Mouse (Mus musculus) midbrain, embryonic 13.5 days (tissue): ENCODE measurements at regions not wholly inside any gene's neighbourhood (a gene's known extent, or its start where the extent isn't known, plus 50 kb on each side); places are given as distances from the start of the nearest gene placed in this dataset.
A peak's percentile ranks its signal among the peaks of the same experiment; 100 is the strongest.
"Not testable (repeated sequence)": the region's sequence is repeated elsewhere in the genome, so short reads cannot be mapped to it uniquely, and the experiment has no call there.

Experiments
- ATAC-seq: fragments of 200-750 bp; cut with Nextera tagmentation; 2 replicates; pipeline ENCODE4 v1.8.0; 2017; ENCODE audit warnings: mild to moderate bottlenecking, moderate TSS enrichment, moderate library complexity
- H3K27ac ChIP-seq: fragments of 300-500 bp; sonication (generic); 2 replicates; pipeline ENCODE4 v1.5.1; 2015; ENCODE audit warnings: inconsistent platforms, mild to moderate bottlenecking, moderate library complexity
- H3K27me3 ChIP-seq: fragments of 300-500 bp; sonication (generic); 2 replicates; pipeline ENCODE4 v1.6.1; 2015; ENCODE audit warnings: mild to moderate bottlenecking, inconsistent platforms
- H3K36me3 ChIP-seq: fragments of 300-500 bp; sonication (generic); 2 replicates; pipeline ENCODE4 v1.6.1; 2015; ENCODE audit warnings: mild to moderate bottlenecking, inconsistent platforms
- H3K4me1 ChIP-seq: fragments of 300-500 bp; sonication (generic); replicated peaks from 2 replicates; pipeline ENCODE4 v1.6.1; 2015; ENCODE audit warnings: inconsistent platforms
- H3K4me2 ChIP-seq: fragments of 300-500 bp; sonication (generic); replicated peaks from 2 replicates; pipeline ENCODE4 v1.6.1; 2015; ENCODE audit warnings: moderate library complexity, mild to moderate bottlenecking, inconsistent platforms
- H3K4me3 ChIP-seq: fragments of 300-500 bp; sonication (generic); replicated peaks from 2 replicates; pipeline ENCODE4 v1.5.1; 2015; ENCODE audit warnings: mild to moderate bottlenecking, inconsistent platforms
- H3K9ac ChIP-seq: fragments of 300-500 bp; sonication (generic); replicated peaks from 2 replicates; pipeline ENCODE4 v1.6.1; 2015; ENCODE audit warnings: mild to moderate bottlenecking, inconsistent platforms
- H3K9me3 ChIP-seq: fragments of 300-500 bp; sonication (generic); 2 replicates; pipeline ENCODE4 v1.6.1; 2016; ENCODE audit warnings: mild to moderate bottlenecking, inconsistent platforms
- WGBS: fragments of 180-500 bp; shearing (Covaris S2); methylation state at CpG from one replicate; pipeline ENCODE4 v1.1.7; 2015; 5-methylcytosine and 5-hydroxymethylcytosine counted together

DNA sequence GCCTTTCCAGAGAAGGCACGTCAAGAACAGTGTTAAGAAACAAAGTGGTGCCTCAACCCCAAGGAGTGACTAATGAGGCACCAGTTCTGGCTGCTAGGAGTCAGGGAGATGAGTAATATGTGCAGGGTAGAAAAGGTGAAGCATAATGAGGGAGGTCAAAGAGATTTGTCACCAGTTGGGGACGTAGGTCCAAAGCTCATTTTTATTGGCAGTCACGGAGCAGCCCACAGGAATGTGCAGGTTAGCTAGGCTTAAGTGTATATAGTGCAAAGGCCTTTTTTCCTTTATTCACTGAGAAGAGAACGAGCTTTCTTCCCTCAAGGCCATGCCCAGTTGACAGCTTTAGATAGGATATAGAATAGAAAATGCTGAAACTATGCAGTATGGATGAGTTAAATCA is 261.8 kb downstream of the Rad51ap2 start:
- no peaks in the 10 kb centered on the region for H3K27me3 ChIP-seq
- H3K9ac ChIP-seq: no peak overlapping the region
- H3K9me3 ChIP-seq: no peaks in the 10 kb centered on the region
- WGBS: 83% methylated on average over 4 of the region's 4 CpGs
- no peaks in the 10 kb centered on the region for H3K36me3 ChIP-seq
- H3K4me3 ChIP-seq: no peak overlapping the region
- no peak overlapping the region for H3K4me2 ChIP-seq
- H3K4me1 ChIP-seq: no peaks in the 10 kb centered on the region
- ATAC-seq: no peak
- H3K27ac ChIP-seq: no peak overlapping the region

DNA sequence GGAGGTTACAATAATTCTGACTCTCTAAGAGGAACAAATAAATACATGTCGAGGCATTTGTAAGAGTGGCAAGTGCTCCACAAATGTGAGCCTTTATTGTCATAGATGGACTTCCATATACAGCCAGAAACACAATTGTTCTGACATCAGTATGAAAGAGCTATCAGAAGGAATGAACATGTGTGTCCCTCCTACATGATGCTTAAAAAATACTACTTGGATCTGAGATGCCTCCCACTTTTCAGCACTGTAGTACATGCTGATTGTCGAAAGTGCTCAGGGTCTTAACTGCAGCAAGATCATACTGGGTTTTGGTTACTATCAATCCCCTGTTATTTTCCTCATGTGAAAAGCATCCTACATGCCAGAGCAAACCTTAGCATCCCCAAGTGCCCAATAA is 295.6 kb downstream of the Rad51ap2 start:
- H3K9ac ChIP-seq: no peak overlapping the region
- no peaks in the 10 kb centered on the region for H3K9me3 ChIP-seq
- H3K27ac ChIP-seq: no peak overlapping the region
- no peaks in the 10 kb centered on the region for H3K4me1 ChIP-seq
- H3K36me3 ChIP-seq: no peaks in the 10 kb centered on the region
- H3K27me3 ChIP-seq: no peaks in the 10 kb centered on the region
- 89% methylated on average over 2 of the region's 2 CpGs for WGBS
- no peak for ATAC-seq
- H3K4me3 ChIP-seq: no peak overlapping the region
- H3K4me2 ChIP-seq: no peak overlapping the region

DNA sequence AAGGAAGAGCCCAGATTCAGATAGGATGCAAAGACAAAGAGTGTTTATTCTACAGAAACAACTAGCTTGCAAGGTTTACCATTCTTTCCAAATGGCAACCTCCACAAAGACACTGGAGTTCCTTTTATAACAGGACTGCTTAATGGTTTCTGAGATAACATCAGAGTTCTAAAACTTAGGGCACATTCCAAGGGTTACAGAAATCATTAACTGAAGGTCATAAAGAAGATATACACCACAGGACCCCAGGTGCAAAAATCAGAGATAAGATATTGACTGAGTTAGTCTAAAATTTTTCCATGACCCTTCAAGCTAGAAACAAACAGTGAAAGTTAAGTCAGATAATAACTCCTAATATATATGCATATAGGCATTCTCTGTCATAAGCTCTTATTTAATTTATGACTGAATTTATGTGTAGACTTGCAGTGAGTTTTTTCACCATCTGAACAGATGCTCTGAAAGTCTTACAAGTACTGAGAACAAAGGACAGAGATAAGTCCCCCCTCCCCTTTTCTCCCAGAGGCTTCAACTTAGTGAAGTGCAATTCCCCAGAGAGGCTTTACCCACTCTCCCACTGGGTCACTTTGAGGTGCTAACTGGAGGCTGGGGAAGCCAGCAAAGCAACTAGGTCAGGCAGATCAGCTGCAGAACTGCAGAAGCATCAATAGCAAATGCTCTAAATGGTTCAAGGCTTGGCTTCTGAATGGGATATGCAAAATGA is 298.5 kb downstream of the Rad51ap2 start:
- H3K4me2 ChIP-seq: no peak overlapping the region
- no peaks in the 10 kb centered on the region for H3K27me3 ChIP-seq
- no peaks in the 10 kb centered on the region for H3K4me1 ChIP-seq
- no peak overlapping the region for H3K27ac ChIP-seq
- no peaks in the 10 kb centered on the region for H3K36me3 ChIP-seq
- H3K9ac ChIP-seq: no peak overlapping the region
- no peaks in the 10 kb centered on the region for H3K9me3 ChIP-seq
- ATAC-seq: no peak
- H3K4me3 ChIP-seq: no peak overlapping the region

DNA sequence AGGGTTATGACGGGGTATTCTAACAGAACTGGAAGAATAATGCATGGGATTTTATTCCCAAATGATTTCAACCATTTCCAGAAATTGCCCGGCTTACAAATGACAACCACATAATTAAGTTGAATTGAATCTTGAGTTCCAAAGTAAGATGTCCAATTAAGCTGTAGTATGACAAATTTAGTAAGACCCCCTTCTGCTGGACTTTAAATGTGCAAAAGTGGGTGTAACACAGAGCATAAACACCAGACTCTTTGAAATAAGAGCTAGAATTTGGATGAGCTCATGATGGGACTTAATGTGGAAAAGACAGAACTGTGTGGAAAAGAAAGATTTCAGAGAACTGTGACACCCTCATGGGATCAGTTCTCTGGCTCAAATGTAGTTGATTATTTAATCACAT is 346.4 kb downstream of the Rad51ap2 start:
- no peak overlapping the region for H3K4me2 ChIP-seq
- H3K36me3 ChIP-seq: no peaks in the 10 kb centered on the region
- no peak overlapping the region for H3K27ac ChIP-seq
- no peaks in the 10 kb centered on the region for H3K27me3 ChIP-seq
- no peaks in the 10 kb centered on the region for H3K9me3 ChIP-seq
- 83% methylated on average over 2 of the region's 2 CpGs for WGBS
- no peaks in the 10 kb centered on the region for H3K4me1 ChIP-seq
- ATAC-seq: no peak
- H3K4me3 ChIP-seq: no peak overlapping the region
- H3K9ac ChIP-seq: no peak overlapping the region

DNA sequence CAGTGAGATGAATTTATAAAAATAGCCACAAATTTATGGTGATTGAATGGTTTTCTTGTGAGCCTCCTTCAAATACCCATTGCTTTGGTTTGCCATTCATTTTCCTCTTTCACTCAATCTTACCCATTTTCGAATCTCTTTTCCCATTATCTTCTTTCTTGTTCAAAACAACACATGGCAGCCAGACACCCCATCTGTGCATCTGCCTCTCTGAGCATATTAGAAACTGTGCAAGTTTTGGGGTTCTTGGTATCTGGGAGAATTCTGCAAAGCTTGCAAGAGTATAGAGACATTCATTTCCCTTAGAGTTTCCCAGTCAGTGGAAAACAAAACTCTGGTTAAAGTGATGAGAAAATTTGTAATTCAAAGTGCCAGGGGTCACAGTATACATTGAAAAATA is 347.3 kb downstream of the Rad51ap2 start:
- 78% methylated on average over 1 of the region's 1 CpGs for WGBS
- H3K4me3 ChIP-seq: no peak overlapping the region
- H3K9ac ChIP-seq: no peak overlapping the region
- no peak overlapping the region for H3K4me2 ChIP-seq
- H3K27ac ChIP-seq: no peak overlapping the region
- no peaks in the 10 kb centered on the region for H3K27me3 ChIP-seq
- no peaks in the 10 kb centered on the region for H3K4me1 ChIP-seq
- H3K9me3 ChIP-seq: no peaks in the 10 kb centered on the region
- ATAC-seq: no peak
- H3K36me3 ChIP-seq: no peaks in the 10 kb centered on the region

DNA sequence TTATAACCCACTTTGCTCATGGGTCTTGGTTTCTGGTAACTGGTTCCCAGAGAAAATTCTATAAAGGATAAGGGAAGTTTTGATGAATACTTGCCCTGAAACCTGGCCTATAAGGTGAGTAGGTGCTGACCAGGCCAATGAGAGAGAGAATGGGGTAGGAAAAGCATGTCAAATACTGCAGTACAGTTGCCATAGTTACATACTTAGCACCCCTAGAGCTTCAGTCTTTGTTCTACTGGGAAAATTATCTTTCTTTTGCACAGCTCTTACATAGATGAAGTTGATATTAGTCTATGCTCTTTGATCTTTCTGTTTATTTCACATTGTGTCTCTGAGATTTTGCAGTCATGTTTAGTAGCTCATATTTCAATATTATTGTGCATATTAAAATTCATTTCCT is 373.8 kb downstream of the Rad51ap2 start:
- 0 out of 2 replicates have a peak, but pooled peaks cover 3% of the 10 kb centered on the region for H3K4me1 ChIP-seq
- ATAC-seq: no peak
- no peaks in the 10 kb centered on the region for H3K27me3 ChIP-seq
- H3K9me3 ChIP-seq: no peaks in the 10 kb centered on the region
- no peaks in the 10 kb centered on the region for H3K36me3 ChIP-seq
- no peak overlapping the region for H3K27ac ChIP-seq
- no peak overlapping the region for H3K9ac ChIP-seq
- no peak overlapping the region for H3K4me3 ChIP-seq
- no peak overlapping the region for H3K4me2 ChIP-seq

DNA sequence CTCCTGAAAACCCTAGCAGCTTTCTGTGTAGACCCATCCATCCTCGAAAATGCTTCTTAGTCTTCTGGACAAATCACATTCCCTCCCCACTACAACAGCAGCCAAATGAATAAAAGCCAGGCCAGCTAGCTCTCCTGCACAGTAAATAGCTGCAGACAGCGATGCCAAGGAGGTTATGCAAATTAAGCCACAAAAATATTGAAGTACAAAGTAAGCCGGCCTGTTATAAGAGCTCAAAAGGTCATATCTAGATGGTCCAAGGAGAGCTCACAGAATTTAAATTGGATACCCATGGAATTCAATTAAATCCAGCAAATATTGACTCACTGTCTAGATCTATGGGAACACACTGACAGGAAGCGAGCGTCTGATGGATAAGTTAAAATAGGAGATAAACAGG is 375.4 kb downstream of the Rad51ap2 start:
- Histone ChIP-seq H3K4me1 (0 out of 2 replicates have a peak, but pooled peaks cover 3% of the 10 kb centered on the region), H3K9ac (no peak overlapping the region), H3K4me3 (no peak overlapping the region), H3K4me2 (no peak overlapping the region), H3K9me3 (no peaks in the 10 kb centered on the region), H3K36me3 (no peaks in the 10 kb centered on the region), H3K27ac (no peak overlapping the region), H3K27me3 (no peaks in the 10 kb centered on the region)
- WGBS: 58% methylated on average over 5 of the region's 5 CpGs
- ATAC-seq: peak; percentile 56; the same call in 1 of the 2 replicates

DNA sequence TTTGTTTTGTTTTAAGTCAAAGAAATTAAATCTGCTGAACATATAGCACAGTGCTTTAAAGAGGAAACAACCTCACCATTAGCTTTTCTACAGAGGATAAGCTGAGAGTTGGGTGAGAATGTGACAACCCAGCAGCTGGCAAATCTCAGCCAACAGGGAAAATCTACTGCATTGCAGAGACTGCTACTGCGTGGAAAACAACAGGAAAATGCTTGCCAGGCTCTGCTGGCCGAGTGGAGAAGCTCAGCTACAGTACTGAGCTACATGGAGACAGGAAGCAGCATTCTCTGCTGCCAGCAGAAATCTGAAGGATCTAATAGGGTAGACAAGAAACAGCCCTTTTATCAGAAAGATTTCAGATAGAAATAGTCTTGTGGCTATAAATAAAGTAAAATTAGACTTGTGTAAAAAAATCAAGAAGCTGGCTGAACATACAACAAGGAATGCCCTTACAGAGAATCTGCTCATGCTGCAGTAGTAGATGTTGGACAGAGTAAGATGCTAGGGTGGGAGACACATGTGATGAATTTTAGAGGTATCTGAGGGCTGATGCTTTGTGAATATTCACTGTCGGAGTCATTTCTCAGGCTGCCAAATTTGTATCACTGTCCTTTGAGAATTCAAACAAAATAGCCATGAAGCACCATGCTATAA is 382.1 kb downstream of the Rad51ap2 start:
- no peaks in the 10 kb centered on the region for H3K27me3 ChIP-seq
- WGBS: 74% methylated on average over 3 of the region's 3 CpGs
- no peaks in the 10 kb centered on the region for H3K36me3 ChIP-seq
- no peaks in the 10 kb centered on the region for H3K4me1 ChIP-seq
- H3K9me3 ChIP-seq: no peaks in the 10 kb centered on the region
- no peak overlapping the region for H3K9ac ChIP-seq
- no peak overlapping the region for H3K4me2 ChIP-seq
- no peak overlapping the region for H3K4me3 ChIP-seq
- ATAC-seq: no peak
- H3K27ac ChIP-seq: no peak overlapping the region

DNA sequence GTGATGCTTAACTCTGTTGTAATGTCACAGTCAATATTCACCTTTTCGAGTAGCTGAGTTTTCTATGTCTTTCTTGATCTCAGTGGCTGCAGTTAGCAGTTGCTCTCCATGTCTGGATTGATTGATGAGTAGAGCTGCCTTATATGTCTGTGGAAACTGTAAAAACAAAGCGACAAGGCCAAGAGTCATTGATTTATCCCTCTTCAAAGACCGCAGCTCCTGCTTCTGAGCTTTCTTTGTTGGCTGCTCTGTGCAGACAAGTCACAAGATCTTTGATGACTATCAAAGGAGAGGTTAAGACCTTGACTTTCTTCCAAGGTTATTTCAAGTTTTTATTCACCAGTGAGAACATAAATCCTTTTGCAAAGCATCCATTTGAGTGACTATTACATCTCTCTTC is 395.2 kb downstream of the Rad51ap2 start:
- Histone ChIP-seq H3K27me3 (no peaks in the 10 kb centered on the region), H3K4me2 (no peak overlapping the region), H3K36me3 (no peaks in the 10 kb centered on the region), H3K4me3 (no peak overlapping the region), H3K9ac (no peak overlapping the region), H3K4me1 (no peaks in the 10 kb centered on the region), H3K27ac (no peak overlapping the region), H3K9me3 (no peaks in the 10 kb centered on the region)
- ATAC-seq: no peak
- WGBS: 78% methylated on average over 3 of the region's 3 CpGs

DNA sequence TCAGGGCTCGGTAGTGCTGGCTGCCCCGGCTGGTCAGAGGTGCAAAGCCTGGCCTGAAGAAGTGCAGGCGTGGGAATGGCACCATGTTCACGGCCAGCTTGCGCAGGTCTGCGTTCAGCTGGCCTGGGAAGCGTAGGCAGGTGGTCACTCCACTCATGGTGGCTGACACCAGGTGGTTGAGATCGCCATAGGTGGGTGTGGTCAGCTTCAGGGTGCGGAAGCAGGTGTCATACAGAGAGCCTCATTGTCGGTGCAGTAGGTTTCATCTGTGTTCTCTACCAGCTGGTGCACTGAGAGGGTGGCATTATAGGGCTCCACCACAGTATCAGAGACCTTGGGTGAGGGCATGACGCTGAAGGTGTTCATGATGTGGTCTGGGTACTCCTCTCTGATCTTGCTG is 380.1 kb upstream of the Fam49a start:
- not testable (repeated sequence) for H3K9ac ChIP-seq, H3K27ac ChIP-seq, H3K4me3 ChIP-seq, H3K27me3 ChIP-seq, H3K4me1 ChIP-seq, H3K4me2 ChIP-seq, H3K36me3 ChIP-seq, H3K9me3 ChIP-seq
- ATAC-seq: 0 out of 2 replicates have a peak, but pooled peaks have one; percentile 40
- WGBS: 97% methylated on average over 11 of the region's 11 CpGs

DNA sequence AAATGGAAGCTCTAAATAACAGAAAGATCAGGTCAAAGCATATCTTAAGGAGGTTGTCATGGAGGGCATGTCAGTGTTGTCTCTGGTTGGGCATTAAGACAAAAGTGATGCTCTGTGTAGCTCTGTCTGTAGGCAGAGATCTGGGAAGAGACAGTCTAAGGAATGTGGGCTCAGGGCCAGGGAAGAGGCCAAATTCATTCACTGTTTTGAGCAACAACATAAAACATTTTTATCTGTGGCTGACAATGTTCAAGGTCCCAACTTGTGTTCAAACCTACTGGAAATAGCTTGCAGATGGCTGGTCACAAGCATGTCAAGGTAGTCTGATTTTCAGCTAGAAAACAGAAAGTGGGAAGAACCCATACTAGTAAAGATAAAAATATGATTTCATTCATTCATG is 374.6 kb upstream of the Fam49a start:
- H3K9me3 ChIP-seq: 0 out of 2 replicates have a peak, but pooled peaks cover 4% of the 10 kb centered on the region
- no peak overlapping the region for H3K27ac ChIP-seq
- no peak overlapping the region for H3K4me2 ChIP-seq
- no peak for ATAC-seq
- H3K4me1 ChIP-seq: no peaks in the 10 kb centered on the region
- H3K27me3 ChIP-seq: no peaks in the 10 kb centered on the region
- H3K4me3 ChIP-seq: no peak overlapping the region
- no peaks in the 10 kb centered on the region for H3K36me3 ChIP-seq
- H3K9ac ChIP-seq: no peak overlapping the region

DNA sequence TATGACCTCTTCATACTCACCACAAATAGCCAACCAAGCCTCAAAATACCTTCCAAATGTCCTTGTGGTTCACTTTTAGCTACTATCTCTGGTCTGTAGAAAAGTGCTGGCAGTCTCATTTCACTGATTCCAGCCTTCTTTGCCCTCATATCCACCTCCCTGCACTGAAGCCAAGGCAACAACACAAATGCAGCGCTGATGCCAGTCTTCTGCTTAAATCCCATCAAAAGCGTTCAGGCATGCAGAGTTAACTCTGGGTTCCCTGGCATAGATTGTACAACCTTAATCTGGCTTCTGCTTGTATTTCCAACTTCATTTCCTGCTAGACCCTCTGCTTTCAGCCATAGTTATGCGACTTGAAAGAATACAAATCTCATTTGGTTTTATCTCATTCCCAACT is 362.9 kb upstream of the Fam49a start:
- no peak overlapping the region for H3K9ac ChIP-seq
- no peaks in the 10 kb centered on the region for H3K4me1 ChIP-seq
- 74% methylated on average over 3 of the region's 3 CpGs for WGBS

DNA sequence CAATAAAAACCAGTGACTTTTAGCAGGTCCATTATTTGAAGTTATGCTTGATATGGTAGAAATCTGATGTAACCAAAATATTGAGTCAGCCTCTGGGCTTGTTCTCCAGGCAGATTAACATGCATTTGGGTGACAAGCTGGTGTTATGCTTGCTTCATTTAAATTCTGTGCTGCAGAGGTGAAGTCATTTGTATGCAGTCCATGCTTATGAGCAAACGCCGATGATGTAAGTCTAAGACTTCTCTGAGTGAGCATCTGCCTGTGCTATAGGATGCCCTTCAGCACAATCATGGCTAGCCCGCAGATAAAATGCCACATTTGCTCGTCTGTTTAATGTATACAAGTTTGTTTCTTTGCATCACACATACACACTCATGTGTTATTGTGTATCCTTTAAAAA is 355.4 kb upstream of the Fam49a start:
- H3K4me2 ChIP-seq: no peak overlapping the region
- H3K27me3 ChIP-seq: no peaks in the 10 kb centered on the region
- 0 out of 2 replicates have a peak, but pooled peaks cover 4% of the 10 kb centered on the region for H3K4me1 ChIP-seq
- H3K9ac ChIP-seq: no peak overlapping the region
- no peak overlapping the region; the same call in 1 of the 2 replicates for H3K27ac ChIP-seq
- no peaks in the 10 kb centered on the region for H3K36me3 ChIP-seq
- no peaks in the 10 kb centered on the region for H3K9me3 ChIP-seq
- 48% methylated on average over 4 of the region's 4 CpGs for WGBS
- peak; percentile 93 for ATAC-seq
- H3K4me3 ChIP-seq: no peak overlapping the region

More for the DNA sequence above, 362.9 kb upstream of the Fam49a start:
- H3K4me2 ChIP-seq: no peak overlapping the region
- no peaks in the 10 kb centered on the region for H3K36me3 ChIP-seq
- no peak for ATAC-seq
- H3K27me3 ChIP-seq: no peaks in the 10 kb centered on the region
- H3K4me3 ChIP-seq: no peak overlapping the region
- H3K27ac ChIP-seq: no peak overlapping the region
- no peaks in the 10 kb centered on the region for H3K9me3 ChIP-seq
